Mouse (Mus musculus): Measurements from ENCODE around the gene Tox2. TPM values are rescaled to one million over a fixed set of nuclear protein-coding genes. Genes with fewer than 3 reads are reported as not detected.

The Tox2 gene
- polyA plus RNA-seq, 1 experiment from 2014 or later: 7.2 TPM

DNA sequence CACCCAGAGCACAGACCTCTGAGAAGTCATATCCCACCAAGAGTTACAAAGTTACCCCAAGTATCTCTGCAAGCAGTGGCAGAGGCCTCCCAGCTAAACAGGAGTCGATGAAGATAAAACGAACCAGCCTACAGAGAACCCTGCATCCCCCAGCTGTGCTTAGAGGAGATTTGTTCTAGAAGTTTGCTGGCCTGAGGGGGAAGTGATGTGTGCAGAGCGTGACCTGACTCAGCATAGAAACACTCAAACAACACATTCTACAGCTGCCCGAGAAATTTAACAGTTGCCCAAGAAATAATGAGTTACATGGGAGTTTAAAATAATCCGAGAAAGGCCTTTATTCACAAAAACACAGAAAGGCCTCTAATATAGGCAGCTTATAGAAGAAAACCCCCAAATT lies 155.7 kb downstream of the Tox2 start:
- Histone ChIP-seq H3K27ac (ENCODE audit: low read length) (no peak overlapping the region), H3K9me3 (ENCODE audit: low read length) (no peaks in the 10 kb centered on the region), H3K4me1 (ENCODE audit: insufficient read depth, low read depth, low read length) (no peaks in the 10 kb centered on the region), H3K4me3 (ENCODE audit: low read depth, low read length) (no peak overlapping the region), H3K27me3 (replicated peaks; ENCODE audit: insufficient read depth, low read length) (no peaks in the 10 kb centered on the region), H3K4me2 (replicated peaks; ENCODE audit: low read depth, low read length) (no peak overlapping the region), H3K9ac (replicated peaks; ENCODE audit: low read depth) (no peak overlapping the region), H3K36me3 (ENCODE audit: insufficient read depth, low read length) (no peaks in the 10 kb centered on the region)
- DNase-seq (ENCODE audit: low spot score): peak; percentile 40
- TF ChIP-seq EP300 (IDR thresholded peaks at IDR 0.05) (no peak), CTCF (IDR thresholded peaks at IDR 0.05) (no peak)
- WGBS: 51% methylated on average over 5 of the region's 5 CpGs
- peak; percentile 36; the same call in 1 of the 2 replicates for ATAC-seq

GRCm38 (mm10) chr2:163359253-163359652 lies 156.3 kb downstream of the Tox2 start:
- no peak for TF ChIP-seq EP300 (IDR thresholded peaks at IDR 0.05)
- TF ChIP-seq CTCF (IDR thresholded peaks at IDR 0.05): no peak
- no peaks in the 10 kb centered on the region for H3K36me3 ChIP-seq (ENCODE audit: insufficient read depth, low read length)
- H3K9me3 ChIP-seq (ENCODE audit: low read length): no peaks in the 10 kb centered on the region
- no peaks in the 10 kb centered on the region for H3K27me3 ChIP-seq (replicated peaks; ENCODE audit: insufficient read depth, low read length)
- no peak overlapping the region for H3K4me3 ChIP-seq (ENCODE audit: low read depth, low read length)
- no peak overlapping the region for H3K4me2 ChIP-seq (replicated peaks; ENCODE audit: low read depth, low read length)
- no peak overlapping the region for H3K27ac ChIP-seq (ENCODE audit: low read length)
- H3K9ac ChIP-seq (replicated peaks; ENCODE audit: low read depth): no peak overlapping the region
- no peak for ATAC-seq
- no peaks in the 10 kb centered on the region for H3K4me1 ChIP-seq (ENCODE audit: insufficient read depth, low read depth, low read length)
- 35% methylated on average over 2 of the region's 2 CpGs for whole genome bisulfite sequencing
- DNase-seq (ENCODE audit: low spot score): no peak

DNA sequence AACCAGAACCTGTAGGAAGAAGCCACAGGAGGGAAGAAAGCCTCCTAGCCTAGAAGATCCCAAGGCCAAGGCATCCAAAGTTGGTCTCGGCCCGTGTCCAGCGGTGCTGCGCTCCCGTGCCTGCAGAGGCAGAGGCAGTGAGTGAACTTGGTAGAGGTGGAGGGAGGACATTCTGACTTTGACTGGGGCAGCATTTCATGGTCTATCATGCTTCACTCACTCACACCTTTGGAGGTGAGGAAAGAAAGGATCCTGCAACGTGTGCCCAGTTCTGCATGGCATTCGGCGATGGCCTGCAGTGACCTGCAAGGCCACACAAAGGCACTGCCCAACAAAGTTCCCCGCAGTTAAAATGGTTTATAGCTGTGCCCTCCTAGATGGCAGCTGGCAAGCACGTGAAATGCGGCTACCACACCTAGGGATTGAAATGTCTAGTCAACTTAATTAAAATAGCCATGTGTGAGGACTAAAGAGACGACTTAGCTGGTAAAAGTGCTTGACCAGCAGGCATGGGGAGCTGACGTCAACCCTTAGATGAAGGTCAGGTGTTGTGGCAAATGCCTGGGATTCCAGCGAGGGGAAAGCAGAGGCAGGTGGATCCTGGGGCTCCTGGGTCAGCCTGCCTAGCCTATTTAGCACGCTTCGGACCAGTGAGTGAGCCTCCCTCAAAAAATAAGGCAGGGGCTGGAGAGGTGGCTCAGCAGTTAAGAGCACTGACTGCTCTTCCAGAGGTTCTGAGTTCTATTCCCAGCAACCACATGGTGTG lies 158.1 kb downstream of the Tox2 start:
- H3K9me3 ChIP-seq (ENCODE audit: low read length): no peaks in the 10 kb centered on the region
- no peaks in the 10 kb centered on the region for H3K36me3 ChIP-seq (ENCODE audit: insufficient read depth, low read length)
- WGBS: 77% methylated on average over 16 of the region's 16 CpGs
- H3K4me3 ChIP-seq (ENCODE audit: low read depth, low read length): no peak overlapping the region
- H3K4me2 ChIP-seq (replicated peaks; ENCODE audit: low read depth, low read length): no peak overlapping the region
- ATAC-seq: no peak
- no peak overlapping the region for H3K27ac ChIP-seq (ENCODE audit: low read length)
- no peak overlapping the region for H3K9ac ChIP-seq (replicated peaks; ENCODE audit: low read depth)
- DNase-seq (ENCODE audit: low spot score): no peak
- no peak for TF ChIP-seq CTCF (IDR thresholded peaks at IDR 0.05)
- H3K4me1 ChIP-seq (ENCODE audit: insufficient read depth, low read depth, low read length): no peaks in the 10 kb centered on the region; the same call in 1 of the 2 replicates
- no peaks in the 10 kb centered on the region for H3K27me3 ChIP-seq (replicated peaks; ENCODE audit: insufficient read depth, low read length)

- H3K36me3 ChIP-seq (ENCODE audit: insufficient read depth, low read length): no peaks in the 10 kb centered on the region
- no peak overlapping the region for H3K4me3 ChIP-seq (ENCODE audit: low read depth, low read length)
- peak; percentile 46 for DNase-seq (ENCODE audit: low spot score)
- peak; percentile 49 for ATAC-seq
- TF ChIP-seq EP300 (IDR thresholded peaks at IDR 0.05): no peak
- no peak for TF ChIP-seq CTCF (IDR thresholded peaks at IDR 0.05)
- WGBS: 49% methylated on average over 12 of the region's 12 CpGs
- H3K4me1 ChIP-seq (ENCODE audit: insufficient read depth, low read depth, low read length): no peaks in the 10 kb centered on the region; the same call in 1 of the 2 replicates
- peak overlapping the region; percentile 66 for H3K27ac ChIP-seq (ENCODE audit: low read length)
- no peaks in the 10 kb centered on the region for H3K27me3 ChIP-seq (replicated peaks; ENCODE audit: insufficient read depth, low read length)
- H3K9ac ChIP-seq (replicated peaks; ENCODE audit: low read depth): no peak overlapping the region
- no peak overlapping the region for H3K4me2 ChIP-seq (replicated peaks; ENCODE audit: low read depth, low read length)
- no peaks in the 10 kb centered on the region for H3K9me3 ChIP-seq (ENCODE audit: low read length)
These were observed 160.3 kb downstream of the Tox2 start for GRCm38 (mm10) chr2:163362940-163363921.

DNA sequence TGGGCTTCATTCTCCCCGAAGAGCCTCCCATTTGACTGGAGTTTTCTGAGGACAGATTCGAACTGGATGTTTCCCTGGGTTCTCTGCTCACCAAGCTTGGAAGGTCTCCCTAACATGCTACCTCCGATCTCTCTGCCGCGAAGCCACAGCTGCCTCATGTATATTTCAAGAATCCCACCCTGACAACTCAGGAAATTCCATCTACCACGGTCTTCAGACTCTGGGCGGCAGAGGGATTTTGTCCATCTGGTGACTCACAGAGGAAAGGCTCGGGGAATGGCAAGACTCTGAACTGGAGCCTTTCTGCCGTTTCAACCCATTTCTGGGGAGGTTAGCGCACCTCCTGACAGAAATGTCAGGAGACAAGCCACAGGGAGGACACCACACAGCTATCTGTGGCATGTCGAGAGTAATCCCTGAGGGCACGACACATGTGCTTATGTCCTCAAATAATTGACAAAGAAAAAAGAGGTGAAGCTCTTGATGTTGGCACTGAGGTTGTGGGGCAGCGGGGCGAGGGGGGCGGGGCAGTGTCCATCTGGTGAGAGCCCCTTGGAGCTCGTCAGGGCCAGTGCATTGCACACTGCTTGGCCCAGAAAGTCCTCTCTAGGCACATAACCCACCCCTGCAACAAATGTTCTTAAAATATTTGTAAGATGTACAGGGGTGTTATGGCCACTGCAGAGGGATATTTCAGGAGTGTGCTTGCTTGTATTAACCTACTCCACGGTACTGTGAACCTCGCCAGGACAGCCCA lies 162.0 kb downstream of the Tox2 start:
- 45% methylated on average over 18 of the region's 18 CpGs for WGBS
- ATAC-seq (peak; percentile 75), DNase-seq (ENCODE audit: low spot score) (peak; percentile 78)
- no peaks in the 10 kb centered on the region for H3K27me3 ChIP-seq (replicated peaks; ENCODE audit: insufficient read depth, low read length)
- H3K4me3 ChIP-seq (ENCODE audit: low read depth, low read length): no peak overlapping the region
- no peaks in the 10 kb centered on the region; the same call in 1 of the 2 replicates for H3K4me1 ChIP-seq (ENCODE audit: insufficient read depth, low read depth, low read length)
- H3K9ac ChIP-seq (replicated peaks; ENCODE audit: low read depth): no peak overlapping the region
- no peak overlapping the region for H3K4me2 ChIP-seq (replicated peaks; ENCODE audit: low read depth, low read length)
- H3K36me3 ChIP-seq (ENCODE audit: insufficient read depth, low read length): no peaks in the 10 kb centered on the region
- TF ChIP-seq EP300 (IDR thresholded peaks at IDR 0.05) (no peak), CTCF (IDR thresholded peaks at IDR 0.05) (no peak)
- H3K27ac ChIP-seq (ENCODE audit: low read length): peak overlapping the region; percentile 11; the same call in 1 of the 2 replicates
- H3K9me3 ChIP-seq (ENCODE audit: low read length): no peaks in the 10 kb centered on the region

Measured in lung, postnatal 0 days (tissue).